Mouse (Mus musculus): ENCODE results near the gene Hist1h2br. TPM values are rescaled to one million over a fixed set of nuclear protein-coding genes. Genes with fewer than 3 reads are reported as not detected.
"Not testable (repeated sequence)": the region's sequence is repeated elsewhere in the genome, so short reads cannot be mapped to it uniquely, and the experiment has no call there.

Gene Hist1h2br
- total and polyA plus RNA-seq, 3 experiments: 4.6 to 1,116 (median 1,040) TPM

GRCm38 (mm10) chr13:21790601-21791283, 42.8 kb upstream of the Hist1h2br start:
- TF ChIP-seq GATA2 (IDR thresholded peaks at IDR 0.05; ENCODE audit: borderline replicate concordance, low read depth, low read length) (no peak), TAL1 (conservative IDR thresholded peaks at IDR 0.05; ENCODE audit: low read depth, low read length) (no peak), CTCF (IDR thresholded peaks at IDR 0.05; ENCODE audit: low read depth, low read length) (no peak), POLR2AphosphoS5 (IDR thresholded peaks at IDR 0.05; ENCODE audit: insufficient replicate concordance, low read depth, low read length) (no peak), GATA1 (IDR thresholded peaks at IDR 0.05; ENCODE audit: borderline replicate concordance, low read length) (no peak)
- Histone ChIP-seq H3K36me3 (replicated peaks) (no peaks in the 10 kb centered on the region), H3K4me1 (ENCODE audit: insufficient read depth, low read depth, low read length) (peaks cover 21% of the 10 kb centered on the region), H3K9me3 (replicated peaks) (no peaks in the 10 kb centered on the region), H3K4me3 (ENCODE audit: low read depth, low read length) (no peak overlapping the region), H3K27me3 (ENCODE audit: insufficient read depth, low read length) (no peaks in the 10 kb centered on the region)
- DNase-seq (ENCODE audit: low spot score) (no peak), ATAC-seq (ENCODE audit: extremely low read depth, insufficient number of reproducible peaks, low FRiP score, poor library complexity, severe bottlenecking) (no peak)

- Histone ChIP-seq H3K4me3 (ENCODE audit: low read depth, low read length) (no peak overlapping the region), H3K36me3 (replicated peaks) (no peaks in the 10 kb centered on the region), H3K4me1 (ENCODE audit: insufficient read depth, low read depth, low read length) (peaks cover under 1% of the 10 kb centered on the region; the same call in 1 of the 2 replicates), H3K9me3 (replicated peaks) (no peaks in the 10 kb centered on the region), H3K27me3 (ENCODE audit: insufficient read depth, low read length) (no peaks in the 10 kb centered on the region)
- DNase-seq (ENCODE audit: low spot score): no peak
- ATAC-seq (ENCODE audit: extremely low read depth, insufficient number of reproducible peaks, low FRiP score, poor library complexity, severe bottlenecking): no peak
- TF ChIP-seq TAL1 (conservative IDR thresholded peaks at IDR 0.05; ENCODE audit: low read depth, low read length): no peak
- TF ChIP-seq GATA1 (IDR thresholded peaks at IDR 0.05; ENCODE audit: borderline replicate concordance, low read length): no peak
- TF ChIP-seq CTCF (IDR thresholded peaks at IDR 0.05; ENCODE audit: low read depth, low read length): no peak
- no peak for TF ChIP-seq POLR2AphosphoS5 (IDR thresholded peaks at IDR 0.05; ENCODE audit: insufficient replicate concordance, low read depth, low read length)
- TF ChIP-seq GATA2 (IDR thresholded peaks at IDR 0.05; ENCODE audit: borderline replicate concordance, low read depth, low read length): no peak
Observed at GRCm38 (mm10) chr13:21795584-21795983, 38.0 kb upstream of the Hist1h2br start.

- H3K9me3 ChIP-seq (replicated peaks); H3K27me3 ChIP-seq (ENCODE audit: insufficient read depth, low read length); H3K36me3 ChIP-seq (replicated peaks); DNase-seq (ENCODE audit: low spot score); H3K4me1 ChIP-seq (ENCODE audit: insufficient read depth, low read depth, low read length); H3K4me3 ChIP-seq (ENCODE audit: low read depth, low read length); ATAC-seq (ENCODE audit: extremely low read depth, insufficient number of reproducible peaks, low FRiP score, poor library complexity, severe bottlenecking): not testable (repeated sequence)
Observed at GRCm38 (mm10) chr13:21797163-21797562, 36.4 kb upstream of the Hist1h2br start.

DNA sequence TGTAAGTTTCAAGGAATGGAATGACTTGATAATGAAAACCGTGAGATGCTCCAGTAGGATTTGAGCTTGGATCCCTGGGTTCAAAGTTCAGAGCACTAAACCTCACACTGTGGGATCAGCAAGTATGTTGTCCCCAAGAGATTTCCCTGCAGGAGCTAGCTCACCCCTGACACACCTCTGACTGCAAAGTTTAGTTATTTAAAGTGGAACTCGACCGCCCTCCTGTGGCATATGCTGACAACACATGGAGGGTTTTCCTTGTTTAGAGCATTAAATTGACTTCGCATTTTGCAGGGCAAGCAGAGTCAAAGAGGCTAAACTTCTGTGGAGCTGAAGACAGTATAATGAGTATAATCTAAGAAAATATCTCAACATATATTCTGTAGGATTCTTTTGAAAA, 30.5 kb upstream of the Hist1h2br start:
- H3K36me3 ChIP-seq (replicated peaks); H3K4me1 ChIP-seq (ENCODE audit: insufficient read depth, low read depth, low read length); H3K9me3 ChIP-seq (replicated peaks); DNase-seq (ENCODE audit: low spot score); H3K4me3 ChIP-seq (ENCODE audit: low read depth, low read length); H3K27me3 ChIP-seq (ENCODE audit: insufficient read depth, low read length): not testable (repeated sequence)
- peak; percentile 66 for ATAC-seq (ENCODE audit: extremely low read depth, insufficient number of reproducible peaks, low FRiP score, poor library complexity, severe bottlenecking)

- peak; percentile 83 for ATAC-seq (ENCODE audit: extremely low read depth, insufficient number of reproducible peaks, low FRiP score, poor library complexity, severe bottlenecking)
- not testable (repeated sequence) for H3K4me3 ChIP-seq (ENCODE audit: low read depth, low read length); H3K36me3 ChIP-seq (replicated peaks); H3K9me3 ChIP-seq (replicated peaks); H3K4me1 ChIP-seq (ENCODE audit: insufficient read depth, low read depth, low read length); DNase-seq (ENCODE audit: low spot score); H3K27me3 ChIP-seq (ENCODE audit: insufficient read depth, low read length)
Observed at GRCm38 (mm10) chr13:21810073-21810472, 23.5 kb upstream of the Hist1h2br start, which contains the start of the genes Hist1h2bq and Hist1h2ao. Hist1h2bq (minus strand) TSS chr13:21810197. Hist1h2ao (plus strand) TSS chr13:21810465.

GRCm38 (mm10) chr13:21811074-21811473, 22.5 kb upstream of the Hist1h2br start:
- H3K36me3 ChIP-seq (replicated peaks); H3K4me1 ChIP-seq (ENCODE audit: insufficient read depth, low read depth, low read length); H3K4me3 ChIP-seq (ENCODE audit: low read depth, low read length); DNase-seq (ENCODE audit: low spot score); H3K27me3 ChIP-seq (ENCODE audit: insufficient read depth, low read length); H3K9me3 ChIP-seq (replicated peaks): not testable (repeated sequence)
- 0 out of 2 replicates have a peak, but pooled peaks have one; percentile 16 for ATAC-seq (ENCODE audit: extremely low read depth, insufficient number of reproducible peaks, low FRiP score, poor library complexity, severe bottlenecking)

DNA sequence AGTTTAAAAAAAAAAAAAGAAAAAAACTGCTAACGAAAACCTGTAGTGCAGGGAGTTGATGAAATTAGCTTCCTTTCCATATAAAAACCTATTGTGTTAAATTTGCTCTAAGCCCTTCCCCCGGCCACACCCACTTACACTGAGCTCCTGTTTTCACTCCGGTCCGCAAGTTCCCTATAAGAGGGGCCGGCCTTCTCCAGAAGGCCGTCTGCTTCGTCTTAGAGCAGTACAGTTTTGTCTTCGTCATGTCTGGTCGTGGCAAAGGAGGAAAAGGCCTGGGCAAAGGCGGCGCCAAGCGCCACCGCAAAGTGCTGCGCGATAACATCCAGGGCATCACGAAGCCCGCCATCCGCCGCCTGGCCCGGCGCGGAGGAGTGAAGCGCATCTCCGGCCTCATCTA, 22.0 kb upstream of the Hist1h2br start, which contains the start of gene Hist1h4m:
Hist1h4m (plus strand) TSS at position 208 of the 400 bp plus-strand sequence.
- not testable (repeated sequence) for DNase-seq (ENCODE audit: low spot score); H3K36me3 ChIP-seq (replicated peaks); H3K27me3 ChIP-seq (ENCODE audit: insufficient read depth, low read length); H3K9me3 ChIP-seq (replicated peaks); H3K4me1 ChIP-seq (ENCODE audit: insufficient read depth, low read depth, low read length); H3K4me3 ChIP-seq (ENCODE audit: low read depth, low read length)
- ATAC-seq (ENCODE audit: extremely low read depth, insufficient number of reproducible peaks, low FRiP score, poor library complexity, severe bottlenecking): peak; percentile 29

- not testable (repeated sequence) for H3K4me1 ChIP-seq (ENCODE audit: insufficient read depth, low read depth, low read length); H3K4me3 ChIP-seq (ENCODE audit: low read depth, low read length); H3K9me3 ChIP-seq (replicated peaks); H3K36me3 ChIP-seq (replicated peaks); DNase-seq (ENCODE audit: low spot score); H3K27me3 ChIP-seq (ENCODE audit: insufficient read depth, low read length)
- ATAC-seq (ENCODE audit: extremely low read depth, insufficient number of reproducible peaks, low FRiP score, poor library complexity, severe bottlenecking): peak; percentile 47; the same call in 1 of the 2 replicates
Observed at GRCm38 (mm10) chr13:21812092-21812491, 21.5 kb upstream of the Hist1h2br start.

DNA sequence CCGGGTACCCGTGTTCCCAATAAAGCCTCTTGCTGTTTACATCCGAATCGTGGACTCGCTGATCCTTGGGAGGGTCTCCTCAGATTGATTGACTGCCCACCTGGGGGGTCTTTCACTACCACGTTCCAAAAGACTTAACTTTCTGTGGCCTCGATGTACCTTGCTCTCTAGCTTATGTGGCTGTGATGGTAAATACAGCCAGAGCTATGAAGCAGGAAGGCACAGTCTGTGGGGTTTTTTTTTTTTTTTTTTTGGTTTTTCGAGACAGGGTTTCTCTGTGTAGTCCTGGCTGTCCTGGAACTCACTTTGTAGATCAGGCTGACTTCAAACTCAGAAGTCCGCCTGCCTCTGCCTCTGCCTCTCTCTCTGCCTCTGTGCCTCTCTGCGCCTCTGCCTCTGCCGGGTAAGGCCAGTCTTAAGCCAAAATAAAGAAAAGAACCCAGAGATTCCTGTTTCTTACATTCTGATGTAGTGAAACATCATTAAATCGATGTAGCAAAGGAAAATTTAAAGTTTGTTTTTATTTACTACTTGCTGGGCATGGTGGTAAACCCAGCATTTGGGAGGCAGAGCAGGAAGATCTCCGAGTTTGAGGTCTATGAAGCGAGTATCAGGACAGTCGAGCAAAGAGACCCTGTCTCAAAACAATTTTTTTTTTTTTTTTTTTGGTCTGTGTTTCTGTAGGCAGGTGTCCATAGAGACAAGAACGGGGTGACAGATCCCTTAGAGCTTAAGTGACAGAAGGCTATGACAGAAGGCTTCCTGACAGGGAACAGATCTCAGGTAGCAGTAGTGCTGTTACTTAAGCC, 13.3 kb upstream of the Hist1h2br start:
- H3K4me3 ChIP-seq (ENCODE audit: low read depth, low read length); H3K27me3 ChIP-seq (ENCODE audit: insufficient read depth, low read length); H3K36me3 ChIP-seq (replicated peaks); DNase-seq (ENCODE audit: low spot score); H3K9me3 ChIP-seq (replicated peaks): not testable (repeated sequence)
- H3K4me1 ChIP-seq (ENCODE audit: insufficient read depth, low read depth, low read length): peaks cover 13% of the 10 kb centered on the region; the same call in 1 of the 2 replicates
- ATAC-seq (ENCODE audit: extremely low read depth, insufficient number of reproducible peaks, low FRiP score, poor library complexity, severe bottlenecking): peak; percentile 28; the same call in 1 of the 2 replicates
